Mouse (Mus musculus) left cerebral cortex, postnatal 14 days (tissue): ENCODE results near the gene Wdr78. TPM values are rescaled to one million over a fixed set of nuclear protein-coding genes. Genes with fewer than 3 reads are reported as not detected.

ENCODE experiments used
- DNase-seq, 2 experiments: peaks; one replicate each; pipeline ENCODE4 v3.0.0; 2021 to 2022; ENCODE audit warnings: low spot score in 2 of 2, mixed read lengths in 1 of 2
- intact Hi-C: fragments of 180-260 bp; cut with DNase I; formaldehyde crosslinking; loops from one replicate; pipeline ENCODE4 v1.15.1; 2025
- total RNA-seq, 2 experiments: library from RNA; stranded (reverse); gene quantifications; 2 replicates each; pipeline ENCODE4 v1.2.3; 2021

Gene Wdr78
- total RNA-seq, 2 experiments from 2014 or later = 10.5 to 11.0 TPM

DNA sequence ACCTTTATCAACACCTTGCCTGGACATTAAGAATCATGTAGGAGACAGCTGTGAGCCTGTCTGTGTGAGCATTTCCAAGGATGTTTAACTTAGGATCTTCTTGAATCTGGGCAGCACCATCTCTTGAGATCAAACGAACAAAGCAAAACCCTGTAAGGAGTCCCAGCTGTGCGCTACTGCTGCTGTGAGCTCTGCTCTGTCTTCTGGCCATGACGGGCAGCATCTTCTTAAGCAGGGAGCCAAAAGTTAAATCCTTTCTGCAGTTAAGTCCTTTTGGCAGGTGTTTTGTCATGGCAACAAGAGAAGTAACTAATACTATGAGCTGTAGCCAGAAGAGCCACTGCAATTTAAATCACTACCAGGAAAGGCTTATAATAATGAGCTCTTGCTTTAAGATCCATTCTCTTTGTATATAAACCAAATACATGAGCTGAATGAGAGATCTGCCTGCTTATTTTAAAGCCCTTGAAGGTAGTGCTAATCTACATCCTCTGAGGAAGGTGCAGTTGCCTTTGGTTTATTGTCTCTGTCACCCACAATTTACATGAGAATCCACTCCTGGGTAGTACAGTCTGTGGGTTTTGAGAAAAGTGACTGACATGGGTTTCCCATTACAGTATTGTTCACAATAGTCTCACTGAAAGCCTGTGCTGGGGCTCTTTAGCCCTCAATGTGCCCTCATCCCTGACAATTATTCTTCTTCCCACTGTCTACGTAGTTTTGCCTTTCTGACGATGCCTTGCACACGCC, 46.3 kb downstream of the Wdr78 start:
- DNase-seq = no peak
- intact Hi-C loops = no loop called here

DNA sequence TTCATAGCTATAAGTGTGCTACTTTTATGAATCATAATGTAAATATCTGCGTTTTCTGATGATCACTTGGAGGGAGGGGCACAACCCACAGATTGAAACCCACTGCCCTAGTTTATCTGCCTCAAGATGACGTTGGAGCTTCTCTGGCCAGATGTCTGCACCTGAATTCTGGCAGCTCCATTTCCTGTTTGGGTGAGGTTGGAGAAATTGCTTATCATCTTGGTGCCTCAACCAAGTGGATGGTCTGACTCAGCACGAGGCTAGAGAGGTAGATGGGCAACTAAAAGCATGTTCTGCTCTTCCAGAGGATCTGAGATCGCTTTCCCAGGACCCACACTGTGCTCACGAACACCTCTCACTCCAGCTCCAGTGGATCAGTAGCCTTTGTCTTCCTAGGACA, 49.4 kb downstream of the Wdr78 start:
- DNase-seq = no peak
- intact Hi-C loops = no loop called here

- no peak for DNase-seq
- intact Hi-C loops = no loop called here
Observed at GRCm38 (mm10) chr4:103064421-103064820, 49.9 kb downstream of the Wdr78 start.

GRCm38 (mm10) chr4:103056909-103057308, 57.4 kb downstream of the Wdr78 start:
- DNase-seq = no peak
- intact Hi-C loops = no loop called here

- no peak for DNase-seq
- intact Hi-C loops = no loop called here
Observed at GRCm38 (mm10) chr4:103048046-103048445, 66.3 kb downstream of the Wdr78 start.

- intact Hi-C loops = no loop called here
- DNase-seq = no peak
Observed at GRCm38 (mm10) chr4:103042997-103043396, 71.4 kb downstream of the Wdr78 start.

- intact Hi-C loops = no loop called here
- DNase-seq = no peak
Observed at GRCm38 (mm10) chr4:103039838-103040191, 74.5 kb downstream of the Wdr78 start.

DNA sequence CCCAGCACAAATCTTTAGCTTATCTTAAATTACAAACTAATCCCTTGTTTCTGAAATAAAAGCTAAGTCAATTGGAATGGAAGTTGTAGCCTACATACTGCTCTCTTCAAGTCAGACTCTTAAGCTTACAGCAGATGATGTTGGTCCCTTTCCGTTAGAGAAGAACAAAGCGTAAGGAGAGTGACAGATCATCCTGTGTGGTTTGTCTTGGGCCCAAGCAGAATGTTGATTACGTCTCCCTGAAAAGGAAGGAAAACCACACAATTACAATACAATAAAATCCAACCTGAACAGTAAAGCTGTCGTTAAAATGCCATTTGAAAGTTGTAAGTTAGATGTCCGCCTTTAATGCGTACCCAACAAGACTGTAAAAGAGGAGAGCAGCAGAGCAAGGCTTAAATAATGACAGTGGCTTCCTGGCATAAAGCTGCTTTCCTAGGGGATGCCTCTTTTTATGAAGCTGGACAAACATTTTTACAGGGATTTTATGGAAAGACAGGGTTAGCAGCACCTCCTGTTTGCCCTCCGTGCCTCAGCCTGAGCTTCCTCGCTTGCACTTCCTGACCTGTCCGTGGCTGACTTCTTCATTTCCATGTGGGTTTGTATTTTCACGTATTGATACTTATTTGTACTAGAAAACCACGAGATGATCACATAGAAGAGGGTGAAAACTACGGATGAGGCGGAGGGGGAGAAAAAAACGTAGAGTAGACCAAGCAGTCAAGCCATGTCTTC, 75.1 kb downstream of the Wdr78 start:
- intact Hi-C loops = no loop called here
- no peak for DNase-seq

DNA sequence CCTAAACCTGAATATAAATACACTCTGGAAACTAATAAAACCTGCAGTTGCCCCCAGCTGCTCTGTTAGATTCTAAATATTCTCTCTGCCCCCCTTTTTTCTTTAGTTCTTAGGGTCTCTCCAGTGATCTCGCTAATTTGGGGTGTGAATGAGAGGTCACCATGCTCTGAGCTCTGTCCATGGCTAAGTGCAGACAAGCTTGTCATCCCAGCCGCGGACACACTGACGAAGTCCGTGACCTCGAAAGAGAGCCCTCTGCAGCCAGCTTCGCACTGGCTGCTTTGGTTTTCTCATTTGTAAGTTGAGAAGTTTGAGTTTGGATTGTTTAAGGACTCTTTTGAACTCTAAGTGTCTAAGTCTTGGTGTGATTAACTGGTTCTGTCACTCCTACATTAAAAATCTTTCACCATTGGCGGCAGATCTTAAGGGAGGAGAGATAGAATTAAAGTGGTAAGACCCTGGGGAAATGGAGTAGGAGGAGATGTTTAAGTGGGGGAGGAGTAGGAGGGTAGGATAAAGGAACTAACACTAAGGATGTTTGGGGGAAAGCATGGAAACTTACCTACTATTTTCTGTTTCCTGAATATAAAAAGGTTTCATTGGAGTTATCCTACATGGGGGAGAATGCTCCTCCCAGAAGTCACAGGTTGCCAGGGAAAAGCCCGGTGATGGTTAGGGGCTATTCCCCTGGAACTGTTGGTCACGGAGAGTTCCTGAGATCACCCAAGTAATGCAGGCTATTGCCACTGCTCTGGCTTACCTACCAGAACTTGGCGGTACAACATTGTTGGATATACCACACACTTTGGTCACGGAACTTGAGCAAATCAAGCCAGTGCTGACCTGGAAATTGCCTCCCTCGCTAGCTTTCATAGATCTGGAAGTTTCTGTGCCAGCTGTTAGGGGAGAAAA, 85.9 kb downstream of the Wdr78 start:
- no peak for DNase-seq
- intact Hi-C loops = no loop called here

- DNase-seq = no peak
- intact Hi-C loops = no loop called here
Observed at GRCm38 (mm10) chr4:103027745-103028144, 86.6 kb downstream of the Wdr78 start.

DNA sequence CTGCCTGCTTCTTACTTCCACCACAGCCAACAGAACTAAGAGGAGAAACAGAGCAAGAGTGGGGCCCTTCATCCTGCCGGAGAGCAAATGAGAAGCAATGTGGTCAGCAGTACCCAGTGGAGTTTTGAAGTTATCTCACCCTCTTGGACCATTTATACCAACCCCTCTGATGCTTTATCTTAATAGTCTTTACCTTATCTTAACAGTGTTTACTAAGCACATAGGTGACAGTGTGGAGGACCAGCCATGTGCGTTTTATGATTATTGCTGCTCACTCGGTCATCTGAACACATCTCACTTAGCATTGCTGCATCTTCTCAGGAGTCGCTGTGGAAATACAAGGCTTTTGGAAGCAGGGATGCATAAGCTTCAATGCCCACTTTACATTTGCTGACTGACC, 87.7 kb downstream of the Wdr78 start, which contains the start of gene Insl5:
Insl5 (minus strand) TSS at position 222 of the 400 bp plus-strand sequence.
- DNase-seq = no peak
- intact Hi-C loops = no loop called here

GRCm38 (mm10) chr4:103013490-103013889, 100.9 kb downstream of the Wdr78 start:
- intact Hi-C loops = no loop called here
- DNase-seq = no peak

DNA sequence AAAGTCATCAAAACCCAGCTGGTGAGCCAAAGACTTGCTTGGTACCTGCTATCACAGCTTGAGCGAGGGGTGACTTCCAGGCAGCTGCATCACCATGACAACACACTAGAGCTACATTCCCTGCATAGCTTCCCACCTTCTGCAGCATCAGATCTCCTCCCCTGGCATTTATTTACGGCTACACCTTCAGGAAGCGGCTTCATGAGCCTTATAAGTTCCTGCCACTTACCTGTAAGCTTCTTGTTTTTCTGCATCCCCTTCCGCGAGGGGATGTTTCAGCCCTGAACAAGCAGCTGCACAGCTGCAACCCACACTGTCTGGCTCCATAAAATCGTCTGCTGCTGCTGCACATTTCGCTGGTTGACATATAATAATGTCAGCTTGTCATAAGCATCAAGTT, 102.5 kb downstream of the Wdr78 start:
- intact Hi-C loops = no loop called here
- DNase-seq = peak; percentile 12 to 20

GRCm38 (mm10) chr4:103010734-103011133, 103.6 kb downstream of the Wdr78 start:
- DNase-seq = no peak
- intact Hi-C loops = no loop called here

DNA sequence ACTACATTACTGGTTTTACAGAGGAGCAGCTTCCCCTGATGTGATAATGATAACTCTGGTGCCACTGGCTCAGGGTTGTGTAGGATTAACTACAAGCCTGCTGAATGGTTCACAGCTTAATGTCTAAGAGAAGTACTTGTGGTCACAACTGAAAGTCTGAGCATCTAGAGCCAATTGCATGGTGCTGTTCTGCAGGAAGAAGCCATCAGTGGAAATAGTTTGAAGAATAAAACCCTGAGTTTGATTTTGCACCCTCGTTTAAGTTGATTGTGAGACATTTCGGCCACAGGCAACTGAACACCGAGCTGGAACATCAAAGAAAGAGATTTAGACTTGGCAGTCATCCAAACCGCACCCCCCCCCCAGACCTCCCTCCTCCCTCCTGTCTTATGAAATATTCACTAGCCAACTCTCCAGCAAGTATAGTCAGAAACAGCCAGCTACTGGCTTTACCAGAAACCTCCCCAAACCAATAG, 107.4 kb downstream of the Wdr78 start:
- DNase-seq = no peak

GRCm38 (mm10) chr4:103006266-103006665, 108.1 kb downstream of the Wdr78 start:
- intact Hi-C loops = no loop called here
- DNase-seq = no peak

More for the DNA sequence above, 107.4 kb downstream of the Wdr78 start:
- intact Hi-C loops = no loop called here

DNA sequence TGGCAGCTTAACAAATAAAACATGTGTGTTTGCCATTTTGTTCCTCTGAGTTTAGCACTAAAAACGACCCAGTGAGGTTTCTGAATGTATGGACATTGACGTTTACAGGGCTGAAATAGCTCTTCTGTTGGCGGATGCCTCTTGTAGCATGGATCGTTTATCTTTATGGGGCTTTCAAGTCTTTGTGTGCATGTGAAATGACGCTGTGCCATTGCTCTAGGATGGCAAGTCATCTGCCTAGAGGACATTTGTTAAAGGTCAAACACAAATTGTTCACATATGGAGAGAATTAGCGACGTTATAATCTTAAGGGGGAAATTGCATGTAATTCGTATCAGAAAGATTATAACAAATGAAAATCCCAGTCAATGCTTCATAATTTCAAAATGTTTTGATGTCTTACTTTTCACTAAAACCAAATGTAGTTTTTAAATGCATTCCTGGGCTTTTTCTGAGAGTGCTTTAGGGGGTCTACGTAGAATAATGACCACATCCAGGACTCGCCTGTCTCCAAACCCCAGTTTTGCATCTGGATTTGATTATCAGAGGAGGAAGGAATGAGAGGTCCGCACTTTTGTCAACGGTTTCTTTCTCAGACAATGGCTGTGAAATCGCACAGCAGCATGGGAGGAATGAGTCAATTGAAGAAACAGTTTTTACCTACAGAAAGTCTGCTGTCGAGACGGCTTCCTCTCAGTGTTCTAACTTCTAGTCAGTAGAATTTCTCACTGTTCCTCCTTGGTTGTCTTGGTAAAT, 109.0 kb downstream of the Wdr78 start:
- DNase-seq = no peak
- intact Hi-C loops = no loop called here

- intact Hi-C loops = no loop called here
- no peak for DNase-seq
Observed at GRCm38 (mm10) chr4:103004681-103005080, 109.7 kb downstream of the Wdr78 start.

GRCm38 (mm10) chr4:102991685-102992084, 122.7 kb downstream of the Wdr78 start:
- no peak for DNase-seq
- intact Hi-C loops = no loop called here
